Mouse (Mus musculus) embryonic fibroblast, embryonic 13.5 days (primary cell): Measurements from ENCODE around the gene Plxnc1. TPM values are rescaled to one million over a fixed set of nuclear protein-coding genes. Genes with fewer than 3 reads are reported as not detected.
A peak's percentile ranks its signal among the peaks of the same experiment; 100 is the strongest.

ENCODE experiments used
- H3K27ac ChIP-seq: 2 replicates; pipeline ENCODE4 v1.5.1; 2012; ENCODE audit warnings: low read length, control low read depth, inconsistent platforms; ENCODE audit not compliant: insufficient read depth
- H3K4me1 ChIP-seq: 2 replicates; pipeline ENCODE4 v1.6.1; 2011; ENCODE audit warnings: low read length; ENCODE audit not compliant: control insufficient read depth, insufficient read depth
- H3K4me3 ChIP-seq: 2 replicates; pipeline ENCODE4 v1.5.1; 2011; ENCODE audit warnings: mild to moderate bottlenecking, control low read depth, low read length; ENCODE audit not compliant: insufficient read depth
- CTCF ChIP-seq: IDR thresholded peaks from 2 replicates; pipeline ENCODE4 v1.5.1; 2011; ENCODE audit warnings: mild to moderate bottlenecking, control low read depth, low read length, moderate library complexity, borderline replicate concordance; ENCODE audit not compliant: insufficient read depth
- POLR2A ChIP-seq: IDR thresholded peaks from 2 replicates; pipeline ENCODE4 v1.6.1; 2011; ENCODE audit warnings: low read depth, mild to moderate bottlenecking, control low read depth, low read length, moderate library complexity
- polyA plus RNA-seq: library from polyadenylated mRNA; stranded (reverse); fragments of >200 nt; gene quantifications from 2 replicates; pipeline ENCODE4 v1.2.4, GENCODE M21; 2011; ENCODE audit warnings: low read depth; ENCODE audit not compliant: missing spikeins, insufficient read length

Plxnc1 gene
- polyA plus RNA-seq, 1 experiment: 16.5 TPM

- TF ChIP-seq CTCF (no peak), POLR2A (no peak)
- no peak overlapping the region for H3K4me3 ChIP-seq
- peak overlapping the region; percentile 59 for H3K27ac ChIP-seq
- peaks cover 3% of the 10 kb centered on the region; the same call in 1 of the 2 replicates for H3K4me1 ChIP-seq
Measured at GRCm38 (mm10) chr10:94826436-94826835, 118.2 kb downstream of the Plxnc1 start.

GRCm38 (mm10) chr10:94825951-94826350, 118.7 kb downstream of the Plxnc1 start:
- no peak for TF ChIP-seq CTCF
- no peak for TF ChIP-seq POLR2A
- Histone ChIP-seq H3K4me3 (no peak overlapping the region), H3K27ac (peak overlapping the region; percentile 59), H3K4me1 (peaks cover 3% of the 10 kb centered on the region; the same call in 1 of the 2 replicates)

- Histone ChIP-seq H3K4me3 (no peak overlapping the region), H3K27ac (peak overlapping the region; percentile 96), H3K4me1 (peaks cover 3% of the 10 kb centered on the region; the same call in 1 of the 2 replicates)
- no peak for TF ChIP-seq CTCF
- no peak for TF ChIP-seq POLR2A
Measured at GRCm38 (mm10) chr10:94823971-94824760, 120.5 kb downstream of the Plxnc1 start.

- Histone ChIP-seq H3K4me1 (peaks cover 3% of the 10 kb centered on the region; the same call in 1 of the 2 replicates), H3K4me3 (no peak overlapping the region), H3K27ac (no peak overlapping the region)
- TF ChIP-seq POLR2A (no peak), CTCF (no peak)
Measured at GRCm38 (mm10) chr10:94818781-94819665, 125.6 kb downstream of the Plxnc1 start.

GRCm38 (mm10) chr10:94818127-94818526, 126.5 kb downstream of the Plxnc1 start:
- Histone ChIP-seq H3K4me1 (no peaks in the 10 kb centered on the region), H3K27ac (no peak overlapping the region), H3K4me3 (no peak overlapping the region)
- TF ChIP-seq CTCF (no peak), POLR2A (no peak)

GRCm38 (mm10) chr10:94811907-94812851, 132.5 kb downstream of the Plxnc1 start:
- TF ChIP-seq POLR2A: no peak
- TF ChIP-seq CTCF: no peak
- no peak overlapping the region for H3K4me3 ChIP-seq
- H3K27ac ChIP-seq: no peak overlapping the region
- no peaks in the 10 kb centered on the region for H3K4me1 ChIP-seq

- H3K4me1 ChIP-seq: 0 out of 2 replicates have a peak, but pooled peaks cover 4% of the 10 kb centered on the region
- TF ChIP-seq CTCF: no peak
- no peak for TF ChIP-seq POLR2A
- no peak overlapping the region for H3K4me3 ChIP-seq
- H3K27ac ChIP-seq: no peak overlapping the region
Measured at GRCm38 (mm10) chr10:94809946-94810472, 134.6 kb downstream of the Plxnc1 start.

GRCm38 (mm10) chr10:94808275-94808674, 136.4 kb downstream of the Plxnc1 start:
- H3K4me1 ChIP-seq: peaks cover 17% of the 10 kb centered on the region
- no peak overlapping the region for H3K4me3 ChIP-seq
- no peak for TF ChIP-seq POLR2A
- TF ChIP-seq CTCF: no peak
- no peak overlapping the region for H3K27ac ChIP-seq

GRCm38 (mm10) chr10:94807323-94807722, 137.3 kb downstream of the Plxnc1 start:
- H3K4me1 ChIP-seq: peaks cover 17% of the 10 kb centered on the region
- no peak overlapping the region for H3K27ac ChIP-seq
- no peak for TF ChIP-seq POLR2A
- TF ChIP-seq CTCF: no peak
- H3K4me3 ChIP-seq: no peak overlapping the region
